Mouse (Mus musculus): ENCODE measurements at regions not wholly inside any gene's neighbourhood (a gene's known extent, or its start where the extent isn't known, plus 50 kb on each side); places are given as distances from the start of the nearest gene placed in this dataset.

DNA sequence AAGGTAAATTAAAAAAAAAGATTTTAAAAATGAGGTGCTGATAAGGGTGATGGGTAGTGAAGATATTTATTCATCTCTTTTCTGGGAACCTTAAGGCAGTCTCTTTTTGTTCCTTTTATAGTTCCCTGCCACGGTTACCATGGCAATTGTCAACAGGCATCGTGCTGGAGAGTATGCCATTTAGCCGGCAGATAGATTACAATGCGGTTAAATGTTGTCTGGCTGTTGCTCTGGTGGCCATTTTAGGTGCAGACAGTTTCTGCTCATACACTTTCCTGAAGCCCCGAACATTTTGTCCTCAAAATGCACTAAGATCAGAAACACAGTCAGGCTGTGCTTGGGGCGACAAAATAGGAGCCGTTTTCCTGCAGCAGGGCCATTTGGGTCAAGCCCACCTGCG lies 81.8 kb downstream of the Zfp281 start:
- TF ChIP-seq CTCF (conservative IDR thresholded peaks at IDR 0.05 in 1 of 2, IDR thresholded peaks at IDR 0.05 in 1 of 2; ENCODE audit: low read depth in 2 of 2, low read length in 2 of 2) (no peak), POLR2A (IDR thresholded peaks at IDR 0.05; ENCODE audit: low read depth, low read length) (no peak), E2F4 (IDR thresholded peaks at IDR 0.05; ENCODE audit: insufficient replicate concordance, low read depth, low read length) (no peak), KAT2A (IDR thresholded peaks at IDR 0.05; ENCODE audit: insufficient replicate concordance, low read length) (no peak), ETS1 (conservative IDR thresholded peaks at IDR 0.05; ENCODE audit: low read depth, low read length) (no peak), CHD2 (IDR thresholded peaks at IDR 0.05; ENCODE audit: low read length) (no peak), EP300 (IDR thresholded peaks at IDR 0.05; ENCODE audit: low read length) (no peak), JUND (conservative IDR thresholded peaks at IDR 0.05; ENCODE audit: low read depth, low read length) (no peak), ELF1 (IDR thresholded peaks at IDR 0.05; ENCODE audit: low read depth, low read length) (no peak), SMC3 (IDR thresholded peaks at IDR 0.05; ENCODE audit: low read depth, low read length) (no peak), MEF2A (IDR thresholded peaks at IDR 0.05; ENCODE audit: borderline replicate concordance, low read depth, low read length) (no peak), ZNF384 (IDR thresholded peaks at IDR 0.05; ENCODE audit: low read depth, low read length) (no peak), ZC3H11A (IDR thresholded peaks at IDR 0.05; ENCODE audit: low read depth, low read length) (no peak)

Measured in CH12.LX (cell line).